ENCODE assay signal across 17 mouse cellular contexts in genomic region chr13:5440454-5440853, GRCm38 (mm10).
"Had no signal": no experiment of that assay in that cellular context is flagged by ENCODE, and none has a peak within 500 bp of the region (broad histone marks: within the 10 kb centered on the region; RNA-seq: fewer than 3 reads in every experiment).

No protein-coding gene starts in this region.

- H3K9me3 ChIP-seq: lung, embryonic 15.5 days; megakaryocyte, embryonic 14.5 days; midbrain, embryonic 13.5 days; midbrain, embryonic 15.5 days; neural tube, embryonic 12.5 days; stomach, embryonic 15.5 days had no signal

- H3K27ac ChIP-seq: lung, embryonic 15.5 days; macrophage; midbrain, embryonic 13.5 days; midbrain, embryonic 15.5 days; neural tube, embryonic 12.5 days; stomach, embryonic 15.5 days; stomach, postnatal 0 days had no signal

- ATAC-seq: liver, postnatal 0 days; lung, postnatal 0 days; midbrain, embryonic 13.5 days; midbrain, embryonic 15.5 days had no signal

- H3K4me3 ChIP-seq: lung, embryonic 15.5 days; megakaryocyte, embryonic 14.5 days; midbrain, embryonic 13.5 days; midbrain, embryonic 15.5 days; neural tube, embryonic 12.5 days; stomach, embryonic 15.5 days had no signal

- H3K36me3 ChIP-seq: lung, embryonic 15.5 days; midbrain, embryonic 13.5 days; midbrain, embryonic 15.5 days; neural tube, embryonic 12.5 days; stomach, embryonic 15.5 days had no signal

- H3K4me1 ChIP-seq: lung, embryonic 15.5 days; midbrain, embryonic 13.5 days; midbrain, embryonic 15.5 days; neural tube, embryonic 12.5 days; stomach, embryonic 15.5 days had no signal

- DNase-seq: liver, postnatal 0 days; lung, adult 2 months; lung, postnatal 14 days; lung, postnatal 36 days; right cerebral cortex, postnatal 14 days; thymus, adult 2 months; thymus, postnatal 14 days; thymus, postnatal 36 days had no signal

- H3K9ac ChIP-seq: liver, postnatal 0 days; lung, embryonic 15.5 days; midbrain, embryonic 13.5 days; midbrain, embryonic 15.5 days; neural tube, embryonic 12.5 days; stomach, embryonic 15.5 days had no signal
